Mouse (Mus musculus): ENCODE data around the gene Pomp. TPM values are rescaled to one million over a fixed set of nuclear protein-coding genes. Genes with fewer than 3 reads are reported as not detected.

Pomp gene
- total RNA-seq (2014; fragmentation: Nextera tagmentation) (189 and 198 TPM in 2 replicates), total RNA-seq (2017) (144 and 173 TPM in 2 replicates)

GRCm38 (mm10) chr5:147860449-147861261, at the start of gene Pomp:
Pomp (plus strand) TSS chr5:147860461.
- ATAC-seq (replicated peaks; ENCODE audit: poor library complexity, severe bottlenecking) = peak; percentile 90

- no peak for ATAC-seq (replicated peaks; ENCODE audit: poor library complexity, severe bottlenecking)
Observed at GRCm38 (mm10) chr5:147812255-147813040, 47.8 kb upstream of the Pomp start.

GRCm38 (mm10) chr5:147814971-147815370, 45.3 kb upstream of the Pomp start:
- no peak for ATAC-seq (replicated peaks; ENCODE audit: poor library complexity, severe bottlenecking)

GRCm38 (mm10) chr5:147815592-147815991, 44.7 kb upstream of the Pomp start:
- no peak for ATAC-seq (replicated peaks; ENCODE audit: poor library complexity, severe bottlenecking)

GRCm38 (mm10) chr5:147816465-147816864, 43.8 kb upstream of the Pomp start:
- no peak for ATAC-seq (replicated peaks; ENCODE audit: poor library complexity, severe bottlenecking)

DNA sequence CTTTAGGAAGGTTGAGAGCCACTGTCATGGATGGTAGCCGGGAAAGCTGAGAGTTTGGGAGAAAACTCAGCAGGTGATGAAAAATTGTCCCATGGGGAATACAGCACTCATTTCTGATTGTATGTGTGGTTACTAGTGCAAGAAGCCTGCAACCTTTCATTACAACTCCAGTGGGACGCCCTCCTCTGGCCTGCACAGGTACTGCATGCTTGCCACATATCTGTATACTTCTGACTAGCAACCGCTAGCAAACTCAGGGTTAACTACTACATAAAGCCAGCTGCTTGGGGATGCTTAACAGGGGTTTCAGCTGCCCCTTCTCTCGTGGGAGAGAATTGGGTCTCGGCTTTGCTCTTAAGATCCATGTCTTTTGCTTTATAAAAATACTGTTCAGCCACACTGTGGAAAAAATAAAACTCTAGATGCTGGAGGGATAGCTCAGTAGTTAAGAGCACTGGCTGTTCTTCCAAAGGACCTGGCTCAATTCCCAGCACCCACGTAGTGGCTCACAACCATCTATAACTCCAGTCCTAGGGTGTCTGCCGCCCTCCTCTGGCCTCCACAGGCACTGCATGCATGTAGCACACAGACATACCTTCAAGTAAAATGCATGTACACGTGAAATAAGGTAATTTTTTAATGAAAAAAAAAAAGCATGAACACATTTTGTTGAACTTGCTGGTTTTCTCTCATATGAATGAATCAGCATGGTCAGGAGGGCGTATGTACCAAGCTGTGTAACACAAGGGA, 42.3 kb upstream of the Pomp start:
- no peak for ATAC-seq (replicated peaks; ENCODE audit: poor library complexity, severe bottlenecking)

GRCm38 (mm10) chr5:147818866-147819265, 41.4 kb upstream of the Pomp start:
- no peak for ATAC-seq (replicated peaks; ENCODE audit: poor library complexity, severe bottlenecking)

DNA sequence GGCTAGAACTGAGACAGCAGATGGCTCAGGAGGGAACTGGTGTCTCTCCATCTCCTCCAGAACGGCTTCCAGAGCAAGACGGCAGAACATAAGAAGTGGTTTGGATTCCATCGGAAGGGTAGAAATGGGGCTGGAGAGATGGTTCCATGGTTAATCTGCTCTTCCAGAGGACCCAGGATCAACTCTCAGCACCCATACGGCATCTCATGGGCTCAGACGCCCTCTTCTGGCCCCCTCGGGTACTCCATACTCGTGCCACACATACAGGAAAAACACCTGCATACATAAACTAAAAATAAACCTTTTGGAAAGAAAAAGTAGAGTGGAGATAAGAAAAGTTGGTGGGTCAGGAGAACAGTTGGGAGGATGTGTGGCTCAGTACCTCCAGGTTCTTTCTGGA, 40.4 kb upstream of the Pomp start:
- ATAC-seq (replicated peaks; ENCODE audit: poor library complexity, severe bottlenecking) = no peak

DNA sequence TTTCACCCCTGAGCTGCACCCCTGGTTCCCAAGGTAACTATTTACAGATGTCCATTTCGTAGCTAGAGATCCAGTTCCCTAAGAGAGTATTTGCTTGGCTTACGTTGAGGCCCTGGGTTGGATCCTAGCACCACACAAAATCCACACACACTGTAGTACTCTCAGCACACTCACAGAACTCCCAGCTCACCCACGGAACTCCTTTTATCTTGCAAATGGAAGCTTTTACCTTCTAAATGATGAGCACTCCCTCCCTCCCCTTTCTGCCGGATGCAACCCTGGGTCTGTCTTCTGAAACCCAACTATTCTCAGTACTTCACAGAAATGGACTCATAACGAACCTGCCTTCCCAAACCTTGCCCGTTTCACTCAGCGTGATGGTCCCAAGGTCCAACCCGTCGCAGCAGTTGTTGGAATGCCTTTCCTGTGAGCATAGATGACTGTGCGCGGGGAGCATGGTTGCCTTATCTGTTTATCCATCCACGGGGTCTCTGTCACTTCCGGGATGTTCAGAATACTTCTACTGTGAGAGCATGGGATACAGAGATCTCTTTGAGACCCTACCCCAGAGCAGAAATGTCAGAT, 36.1 kb upstream of the Pomp start:
- no peak for ATAC-seq (replicated peaks; ENCODE audit: poor library complexity, severe bottlenecking)

DNA sequence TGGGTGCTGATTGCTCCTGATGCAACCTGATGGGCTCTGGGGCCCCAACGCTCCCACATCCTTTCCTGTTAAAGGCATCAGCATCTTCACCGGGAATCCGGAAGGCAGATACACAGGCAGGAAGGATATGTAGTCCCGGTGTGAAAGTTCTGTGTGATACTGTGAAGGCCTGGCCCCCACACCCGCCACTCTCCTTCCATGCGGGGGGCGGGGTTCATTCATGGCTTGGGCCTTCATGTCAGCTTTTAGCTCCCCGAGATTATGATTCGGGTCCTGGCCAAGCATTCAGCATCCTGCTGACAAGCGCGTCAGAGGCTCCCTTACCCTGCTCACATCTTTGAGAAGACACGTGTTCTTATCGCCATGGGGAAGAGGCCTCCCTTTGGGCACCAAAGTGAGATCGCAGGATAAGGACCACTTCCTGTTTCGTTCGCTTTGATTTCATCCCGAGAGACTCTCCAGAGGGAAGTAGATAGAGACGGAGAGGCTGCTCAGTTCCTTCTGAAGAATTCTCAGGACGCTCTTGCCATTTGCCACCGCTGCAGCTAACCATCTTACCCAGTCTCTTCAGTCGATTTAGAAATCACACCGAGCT, 34.8 kb upstream of the Pomp start:
- peak; percentile 99 for ATAC-seq (replicated peaks; ENCODE audit: poor library complexity, severe bottlenecking)

DNA sequence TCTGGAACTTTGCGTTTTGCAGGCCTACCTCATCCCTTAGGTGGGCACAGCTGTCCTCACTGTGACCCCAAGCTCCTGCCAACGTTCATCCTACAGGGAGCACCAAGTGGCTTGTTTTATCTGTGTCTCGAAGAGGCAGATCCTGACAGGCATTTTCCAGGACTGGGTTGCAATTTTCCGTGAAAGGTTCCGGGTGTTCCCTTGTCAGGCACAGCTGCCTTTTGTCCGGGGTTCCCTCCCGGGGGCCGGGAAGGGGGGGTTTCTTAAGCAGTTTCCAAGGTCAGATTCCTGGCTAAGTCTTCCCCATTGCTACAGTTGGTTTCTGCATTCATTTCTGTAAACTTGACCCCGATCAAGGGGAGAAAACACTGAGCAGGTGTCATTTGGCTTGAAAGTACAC, 34.2 kb upstream of the Pomp start:
- no peak for ATAC-seq (replicated peaks; ENCODE audit: poor library complexity, severe bottlenecking)

- no peak for ATAC-seq (replicated peaks; ENCODE audit: poor library complexity, severe bottlenecking)
Observed at GRCm38 (mm10) chr5:147826546-147826945, 33.7 kb upstream of the Pomp start.

DNA sequence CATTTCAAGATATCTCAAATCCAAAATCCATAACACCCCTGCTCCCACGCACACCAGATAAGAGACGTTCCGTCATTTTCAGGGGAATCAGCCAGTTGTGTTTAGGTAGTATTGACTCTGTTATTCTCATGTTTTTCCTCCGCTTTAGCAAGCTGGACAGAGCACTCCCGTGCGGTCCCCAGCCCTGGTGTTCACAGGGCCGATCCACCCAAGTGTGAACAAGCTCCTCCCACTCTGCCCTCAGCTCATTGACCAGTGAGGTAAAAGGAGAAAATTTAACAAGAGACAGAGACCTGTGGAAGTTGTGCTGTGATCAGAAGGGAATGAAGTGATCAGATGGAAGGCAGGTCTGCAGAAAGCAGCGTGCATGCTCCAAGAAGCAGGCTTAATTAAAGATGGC, 31.4 kb upstream of the Pomp start:
- no peak for ATAC-seq (replicated peaks; ENCODE audit: poor library complexity, severe bottlenecking)

DNA sequence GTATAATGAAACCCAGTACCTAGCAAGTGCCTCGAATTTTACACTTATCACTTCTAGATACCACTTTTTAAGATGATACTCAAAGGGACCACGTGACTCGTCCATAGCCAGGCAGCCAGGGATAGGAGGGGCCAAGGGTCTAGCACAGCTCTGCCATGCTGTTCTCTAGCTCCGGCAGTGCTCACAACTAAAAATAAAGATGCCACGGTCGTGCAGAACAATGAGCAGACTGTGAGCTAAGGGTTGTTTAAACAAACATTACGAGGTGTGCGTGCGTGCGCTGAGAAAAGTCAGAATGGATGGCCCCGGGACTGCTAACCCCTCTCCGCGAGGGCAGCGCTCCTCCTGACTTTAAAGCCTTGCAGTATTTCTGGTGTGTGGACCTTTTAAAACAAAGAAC, 27.4 kb upstream of the Pomp start:
- ATAC-seq (replicated peaks; ENCODE audit: poor library complexity, severe bottlenecking) = no peak

DNA sequence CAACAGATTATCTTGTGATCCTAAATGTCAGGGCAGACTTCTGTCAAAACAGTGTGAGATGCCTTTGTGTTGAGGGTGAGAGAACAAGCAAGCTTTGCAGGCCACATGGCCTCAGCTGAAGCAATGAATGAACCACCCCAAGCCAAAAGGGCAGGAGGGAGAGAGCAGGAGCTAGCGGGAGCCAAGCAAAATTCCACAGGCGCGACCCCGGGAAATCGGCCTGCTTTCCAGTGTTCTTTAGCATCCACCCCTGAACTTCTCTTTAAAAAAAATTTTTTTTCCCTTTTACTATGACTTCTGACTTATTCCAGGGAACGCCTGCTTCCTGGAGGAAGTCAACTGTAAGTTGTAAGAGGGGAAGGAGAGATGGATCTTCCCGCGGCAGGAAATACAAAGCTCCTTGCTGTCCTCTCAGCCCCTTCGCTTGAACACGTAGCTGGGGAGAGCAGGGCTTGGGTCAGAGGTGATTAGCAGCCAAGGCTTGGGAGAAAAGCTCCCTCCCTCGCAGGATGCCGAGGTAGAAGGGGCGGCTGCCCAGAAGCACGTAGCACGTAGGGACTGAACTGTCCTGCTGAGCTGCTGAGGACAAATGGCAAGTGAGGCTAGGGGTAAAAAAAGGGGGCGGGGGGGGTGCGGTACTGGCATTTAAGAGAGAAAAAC, 25.3 kb upstream of the Pomp start:
- ATAC-seq (replicated peaks; ENCODE audit: poor library complexity, severe bottlenecking) = no peak

DNA sequence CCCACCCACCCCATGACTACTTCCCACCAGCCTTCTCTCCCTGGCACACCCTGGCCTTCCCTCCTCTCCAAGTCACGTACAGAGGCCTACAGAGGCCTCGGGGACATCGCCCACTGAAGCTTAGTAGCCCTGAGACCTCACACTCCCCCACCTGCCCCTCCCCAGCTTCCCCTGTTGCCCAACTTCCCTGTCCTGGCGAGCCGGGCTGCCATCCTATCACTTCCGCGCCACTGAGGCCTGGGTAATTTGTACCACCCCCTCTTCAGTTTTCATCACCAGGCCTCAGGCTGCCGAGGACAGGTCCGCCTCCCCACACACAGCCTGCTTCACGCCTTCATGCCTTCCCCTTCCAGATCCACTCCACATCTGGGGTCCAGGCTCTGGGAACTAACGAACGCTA, 20.8 kb upstream of the Pomp start:
- ATAC-seq (replicated peaks; ENCODE audit: poor library complexity, severe bottlenecking) = peak; percentile 95

DNA sequence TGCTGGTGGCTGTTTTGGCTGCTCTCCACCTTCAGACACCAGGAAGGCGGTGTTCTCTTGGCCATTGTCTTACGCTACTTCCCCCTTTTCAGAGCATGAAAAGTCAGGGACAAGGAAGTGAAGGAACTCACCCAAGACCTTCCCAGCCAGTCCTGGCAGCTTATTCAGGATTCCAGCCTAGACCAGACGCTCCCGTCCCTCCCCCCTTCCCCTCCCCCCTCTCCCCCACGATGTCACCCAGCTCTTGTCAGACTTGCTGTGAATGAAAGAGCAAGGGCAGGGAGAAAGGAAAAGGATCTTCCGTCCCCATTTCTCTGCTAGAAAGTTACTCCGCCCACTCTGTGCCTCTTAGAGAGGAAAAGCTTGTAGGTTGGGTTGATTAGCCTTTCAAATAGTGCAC, 16.9 kb upstream of the Pomp start:
- ATAC-seq (replicated peaks; ENCODE audit: poor library complexity, severe bottlenecking) = no peak

GRCm38 (mm10) chr5:147845319-147845718, 14.9 kb upstream of the Pomp start:
- peak; percentile 78 for ATAC-seq (replicated peaks; ENCODE audit: poor library complexity, severe bottlenecking)

DNA sequence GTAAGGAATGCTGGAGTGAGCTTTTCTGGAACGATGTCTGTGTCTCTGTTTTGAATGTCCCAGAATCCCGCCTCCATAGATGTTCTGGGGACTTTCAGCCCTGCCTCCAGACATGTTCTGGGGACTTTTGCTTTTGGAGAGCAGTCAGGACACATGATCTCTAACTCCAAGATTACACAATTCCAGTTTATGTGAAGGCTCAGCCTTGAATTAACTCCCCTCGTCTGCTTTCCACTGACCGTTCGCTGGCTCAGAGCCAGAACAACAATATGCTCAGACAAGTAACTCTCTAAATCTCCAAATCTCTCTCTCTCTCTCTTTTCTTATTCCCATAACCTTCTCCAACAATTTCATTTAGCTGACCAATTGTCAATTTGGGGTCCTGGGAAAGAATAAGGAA, 12.9 kb upstream of the Pomp start:
- ATAC-seq (replicated peaks; ENCODE audit: poor library complexity, severe bottlenecking) = no peak
